Mouse (Mus musculus) kidney, adult 11 months (tissue): ENCODE results near the gene Acod1.

Experiments used
- DNase-seq: peaks from one replicate; pipeline ENCODE4 v3.0.0; 2022

Gene Acod1

DNA sequence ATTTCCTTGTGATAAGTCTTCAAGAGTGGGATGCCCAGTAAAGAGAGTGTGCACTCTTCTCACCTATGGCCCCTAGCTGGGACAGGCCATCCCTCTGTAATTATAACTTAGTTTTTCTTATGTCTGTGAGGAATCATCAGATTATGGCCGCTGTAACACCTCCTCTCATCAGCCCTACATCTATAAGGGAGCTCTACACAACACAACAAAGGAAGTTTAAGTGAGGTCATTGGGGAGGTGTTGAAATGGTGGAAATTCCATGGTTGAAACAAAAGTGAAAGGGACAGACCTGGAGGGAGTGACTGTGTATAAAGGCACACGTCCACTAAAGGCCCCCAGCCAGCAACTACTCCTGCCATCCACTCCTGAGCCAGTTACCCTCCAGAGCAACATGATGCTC is at the start of gene Acod1:
Gene Acod1 (plus strand): TSS at position 301 of the 400 bp plus-strand sequence.
- DNase-seq: no peak

- no peak for DNase-seq
These were observed 39.0 kb upstream of the Acod1 start for GRCm38 (mm10) chr14:103007737-103008136.

- DNase-seq: no peak
These were observed 35.0 kb upstream of the Acod1 start for GRCm38 (mm10) chr14:103011782-103012181.

DNA sequence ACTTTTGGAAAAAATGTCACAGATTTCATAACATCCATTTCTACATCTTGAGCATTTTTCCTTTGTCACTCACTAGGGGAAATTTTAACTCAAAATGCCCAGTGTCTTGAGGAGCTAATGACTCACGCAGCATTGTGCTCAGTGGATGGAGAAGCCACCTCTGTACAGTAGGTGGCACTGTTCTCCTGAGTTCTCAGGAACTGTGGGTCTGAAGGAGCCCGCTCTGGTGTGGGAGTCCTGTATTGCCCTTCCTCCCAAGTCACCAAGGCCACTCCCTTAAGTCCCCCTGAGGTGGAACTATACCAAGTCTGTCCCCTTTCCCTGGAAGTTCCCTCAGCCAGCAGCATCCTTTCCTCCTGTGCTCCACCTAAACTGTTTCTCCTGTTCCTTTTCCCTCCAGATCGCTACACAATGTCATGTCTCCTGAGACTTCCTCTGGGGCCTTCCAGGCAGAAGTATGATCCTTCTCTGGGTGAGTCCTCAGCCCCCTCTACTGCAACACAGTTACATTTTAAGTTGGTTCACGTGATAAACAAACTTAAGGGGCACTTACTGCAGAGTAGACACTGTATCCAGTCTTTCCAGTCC is 34.1 kb upstream of the Acod1 start:
- peak; percentile 34 for DNase-seq

DNA sequence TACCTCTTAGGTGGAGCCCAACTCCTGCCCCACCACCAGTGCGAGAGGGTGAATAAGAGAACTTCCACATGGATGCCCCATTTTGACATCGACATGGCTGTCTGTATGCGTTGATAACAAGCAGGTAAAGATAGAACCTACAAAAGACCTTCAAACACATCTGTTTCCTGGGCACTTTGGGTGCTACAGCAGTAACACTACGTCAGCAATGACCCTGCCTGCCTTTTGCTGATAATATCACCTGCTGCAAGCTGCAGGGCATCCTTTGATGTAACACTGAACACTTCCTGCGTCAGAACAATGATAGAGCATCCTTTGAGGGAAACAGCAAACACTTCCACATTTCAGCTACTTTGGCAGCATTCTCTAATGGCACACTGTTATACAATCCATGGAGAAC is 29.8 kb upstream of the Acod1 start:
- no peak for DNase-seq

DNA sequence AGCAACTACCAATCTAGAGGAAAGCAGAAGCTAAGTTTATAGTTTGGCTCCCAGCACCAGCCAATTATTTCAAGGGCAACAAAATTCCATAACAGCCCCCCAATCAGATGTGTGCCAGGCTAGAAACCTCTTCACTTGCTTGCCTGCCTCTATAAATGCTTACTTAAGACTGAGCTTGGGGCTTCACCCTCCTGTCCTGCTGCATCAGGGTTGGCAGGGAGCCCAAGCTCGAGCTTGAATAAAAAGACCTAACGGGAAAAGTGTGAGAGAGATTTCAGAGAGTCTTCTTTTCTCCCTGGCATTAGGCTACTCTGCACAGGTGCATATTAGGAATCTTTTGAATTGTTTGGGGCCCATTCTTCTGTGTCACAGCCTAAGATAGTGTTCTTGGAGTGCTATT is 26.7 kb upstream of the Acod1 start:
- DNase-seq: no peak

DNA sequence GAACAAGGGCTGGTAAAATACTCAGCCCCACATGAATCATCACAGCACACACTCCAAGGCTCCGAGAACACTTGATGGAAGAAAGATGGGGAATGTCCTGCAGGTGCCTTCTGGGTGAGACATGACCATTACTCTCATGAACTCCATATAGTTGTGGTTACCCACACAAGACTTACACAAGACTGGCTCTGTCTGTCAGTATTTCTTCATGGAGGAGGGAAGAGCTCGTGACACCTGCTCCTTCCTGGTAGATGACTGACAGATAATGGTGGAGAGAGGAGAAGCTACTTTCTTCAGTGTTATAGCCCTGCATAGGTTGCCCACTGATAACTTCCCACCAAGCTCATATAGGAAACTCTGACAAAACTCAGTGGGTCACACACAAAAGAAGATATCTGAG is 17.6 kb upstream of the Acod1 start:
- DNase-seq: no peak

- DNase-seq: peak; percentile 16
These were observed 13.4 kb upstream of the Acod1 start for GRCm38 (mm10) chr14:103033271-103033823.

DNA sequence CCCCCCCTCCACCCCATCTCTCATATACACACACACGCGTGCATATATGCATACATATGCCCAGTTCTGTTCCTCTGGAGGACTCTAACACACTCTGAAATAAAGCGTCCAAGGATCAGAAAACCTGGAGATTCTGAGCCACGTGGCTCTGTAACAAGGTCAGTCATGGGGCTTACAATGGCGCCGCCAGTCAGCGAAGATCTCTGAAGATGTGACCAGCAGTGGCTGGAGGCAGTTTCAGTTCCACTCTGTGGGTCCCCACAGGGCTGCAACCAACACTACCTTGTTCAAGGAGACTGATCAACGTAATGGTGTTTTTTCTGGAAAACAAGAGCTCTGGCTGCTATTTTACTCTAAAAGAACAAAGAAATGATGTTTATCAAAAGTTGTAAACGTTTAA is 12.7 kb upstream of the Acod1 start:
- DNase-seq: no peak

DNA sequence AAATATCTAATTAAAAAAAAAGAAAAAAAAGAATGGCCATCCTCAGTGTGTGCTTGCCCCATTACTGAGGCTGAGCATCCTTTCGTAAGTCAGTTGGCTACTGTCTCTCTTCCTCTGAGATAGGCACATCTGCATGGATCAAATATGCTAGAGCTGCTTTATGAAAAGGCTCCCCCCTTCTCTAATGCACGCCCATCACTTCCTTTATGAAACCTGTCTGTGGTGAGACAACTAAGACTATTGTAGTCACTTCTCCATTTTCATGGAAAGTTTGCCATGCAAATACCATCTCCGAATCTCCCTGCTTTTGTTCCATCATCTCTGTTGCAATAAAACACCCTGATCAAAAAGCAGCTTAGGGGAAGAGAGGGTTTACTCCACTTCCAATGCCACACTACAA is 9.8 kb upstream of the Acod1 start:
- no peak for DNase-seq

DNA sequence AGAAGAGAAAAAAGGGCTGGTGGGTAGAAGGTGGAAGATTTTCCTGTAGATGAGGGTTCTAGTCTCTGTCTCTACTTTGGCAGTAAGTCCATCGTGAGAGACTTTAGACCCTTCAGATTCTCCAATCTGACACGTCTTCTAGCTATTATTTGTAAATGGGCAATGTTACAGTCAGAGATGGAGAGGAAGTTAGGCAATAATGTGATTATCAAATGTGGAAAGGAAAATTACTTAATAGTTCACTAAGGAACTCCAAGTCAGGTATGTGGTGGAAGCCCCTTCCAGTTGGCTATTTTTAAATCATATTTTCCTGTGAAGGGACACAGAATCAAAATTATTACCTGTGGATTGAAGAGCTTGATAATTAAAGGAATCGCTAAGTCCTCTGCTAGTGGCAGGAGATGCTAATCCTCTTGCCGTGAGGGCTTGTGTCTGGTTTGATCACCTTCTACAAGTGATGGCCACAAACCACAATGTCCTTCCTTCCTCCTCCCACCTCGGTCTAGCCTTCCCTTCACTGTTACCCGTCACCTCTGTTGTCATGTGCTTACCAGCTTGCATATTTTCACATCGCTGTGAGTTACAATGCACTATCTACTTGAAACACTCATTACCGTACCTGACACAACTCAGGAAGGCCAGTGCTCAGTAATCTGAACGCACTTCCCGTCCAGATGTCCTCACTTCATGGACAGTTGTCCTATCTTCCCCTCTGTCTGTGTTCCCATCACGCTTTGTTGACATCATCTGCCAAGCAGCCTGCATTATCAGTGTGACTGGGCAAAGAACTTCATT is 1.7 kb downstream of the Acod1 start:
- no peak for DNase-seq

GRCm38 (mm10) chr14:103051159-103051769 is 4.5 kb downstream of the Acod1 start:
- DNase-seq: peak; percentile 70

DNA sequence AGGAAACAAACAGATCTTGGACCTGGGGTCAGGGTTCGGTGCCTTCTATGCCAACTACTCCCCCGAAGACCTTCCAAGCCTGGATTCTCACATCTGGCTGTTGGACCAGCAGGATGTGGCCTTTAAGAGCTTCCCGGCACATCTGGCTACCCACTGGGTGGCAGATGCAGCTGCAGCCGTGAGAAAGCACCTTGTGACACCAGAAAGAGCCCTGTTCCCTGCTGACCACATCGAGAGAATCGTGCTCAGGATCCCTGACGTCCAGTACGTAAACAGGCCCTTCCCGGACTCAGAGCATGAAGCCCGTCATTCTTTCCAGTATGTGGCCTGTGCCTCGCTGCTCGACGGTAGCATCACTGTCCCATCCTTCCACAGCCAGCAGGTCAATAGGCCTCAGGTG is 8.0 kb downstream of the Acod1 start:
- no peak for DNase-seq

GRCm38 (mm10) chr14:103056601-103057000 is 9.8 kb downstream of the Acod1 start:
- DNase-seq: no peak

DNA sequence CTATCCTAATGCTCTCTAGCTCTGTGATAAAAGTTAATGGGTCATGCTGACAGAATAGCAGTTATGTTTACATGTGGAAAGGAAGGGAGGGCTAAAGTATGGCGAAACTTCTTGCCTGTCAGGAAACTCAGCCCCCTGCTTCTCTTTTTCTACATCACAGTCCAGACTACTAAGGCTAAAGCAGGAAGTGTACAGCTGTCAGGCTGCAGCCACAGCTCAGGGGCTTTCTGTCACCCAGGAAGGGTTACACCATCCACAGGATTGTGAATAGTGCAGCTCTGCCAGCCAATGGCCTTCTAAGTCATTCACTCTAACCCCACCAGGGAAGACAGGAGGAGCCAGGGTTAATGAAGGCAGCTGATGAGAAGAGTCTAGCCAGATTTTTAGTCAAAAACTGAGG is 12.2 kb downstream of the Acod1 start:
- DNase-seq: no peak

DNA sequence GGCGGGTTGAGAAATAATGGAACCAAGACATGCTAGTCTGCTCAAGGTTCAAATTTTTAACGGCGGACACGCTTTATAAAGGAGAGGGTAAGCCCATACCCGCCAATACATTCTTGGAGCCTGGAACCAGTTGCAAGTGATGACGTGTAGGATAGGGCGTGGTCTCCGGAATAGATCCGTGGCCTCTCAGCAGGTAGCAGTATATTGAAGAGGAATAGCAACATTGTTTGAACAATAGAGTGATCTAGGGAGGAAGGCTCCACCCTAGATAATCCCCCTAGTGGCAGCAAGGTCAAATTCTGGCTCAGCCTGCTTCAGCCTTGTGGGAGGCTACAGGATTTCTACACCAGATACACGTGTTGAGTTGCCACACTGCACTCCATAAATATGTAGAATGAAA is 12.7 kb downstream of the Acod1 start:
- DNase-seq: no peak

GRCm38 (mm10) chr14:103065294-103066167 is 18.8 kb downstream of the Acod1 start:
- peak; percentile 61 for DNase-seq

- DNase-seq: no peak
These were observed 22.7 kb downstream of the Acod1 start for GRCm38 (mm10) chr14:103069465-103069863.

- DNase-seq: peak; percentile 95
These were observed 23.3 kb downstream of the Acod1 start, which contains the start of gene Cln5 for GRCm38 (mm10) chr14:103069864-103070611. Gene Cln5 (plus strand): TSS chr14:103070216.

DNA sequence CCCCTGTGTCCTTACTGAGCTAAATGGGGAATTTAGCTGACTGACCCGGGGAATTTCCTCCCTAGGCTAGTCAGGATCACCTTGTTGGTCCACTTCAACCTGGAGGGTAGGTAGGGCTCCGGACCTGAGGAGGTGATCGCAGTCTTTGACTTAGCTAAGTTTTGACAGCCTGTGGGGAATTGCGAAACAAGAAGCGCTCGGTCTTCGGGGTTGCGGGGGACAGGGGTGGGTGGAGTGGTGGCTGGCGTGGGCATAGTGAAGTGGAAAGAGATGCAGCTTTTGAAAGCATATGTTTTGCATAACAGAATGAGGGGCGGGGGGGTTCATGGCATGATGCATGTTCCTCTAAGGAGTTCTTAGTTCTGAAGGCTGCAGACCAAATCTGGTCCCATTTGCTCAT is 24.0 kb downstream of the Acod1 start:
- no peak for DNase-seq

DNA sequence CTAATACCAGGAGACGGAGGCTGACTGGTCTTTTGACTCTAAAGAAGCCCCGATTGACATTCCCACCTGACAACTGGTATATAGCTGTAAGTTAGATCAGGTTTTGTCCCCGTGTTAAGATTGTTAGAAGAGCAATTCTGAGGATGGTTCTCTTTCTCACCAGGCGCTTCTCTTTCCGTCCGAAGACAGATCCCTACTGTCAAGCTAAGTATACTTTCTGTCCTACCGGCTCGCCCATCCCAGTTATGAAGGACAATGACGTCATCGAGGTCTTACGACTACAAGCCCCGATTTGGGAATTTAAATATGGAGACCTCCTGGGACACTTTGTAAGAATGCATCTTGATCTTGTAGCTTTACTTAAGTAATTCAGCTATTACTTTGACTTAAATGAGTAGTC is 24.7 kb downstream of the Acod1 start:
- no peak for DNase-seq

DNA sequence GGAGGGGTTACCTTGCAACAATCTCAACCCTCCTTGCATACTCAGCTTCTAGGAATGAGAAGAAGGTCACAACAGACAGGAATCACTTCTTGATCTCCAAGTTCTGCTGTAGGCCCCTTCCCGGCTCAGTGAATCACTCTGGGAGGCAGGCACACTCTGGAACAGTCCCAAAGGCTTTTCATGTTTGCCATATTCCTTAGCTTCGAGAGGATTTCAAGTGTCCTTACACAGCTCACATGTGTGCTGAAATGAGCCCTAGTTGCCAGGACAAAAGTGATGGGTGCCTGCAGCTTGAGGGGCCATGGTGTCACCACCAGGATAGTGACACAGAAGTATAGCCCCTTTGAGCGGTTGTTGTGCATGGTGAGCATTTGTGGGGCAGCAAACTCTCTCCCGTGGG is 26.0 kb downstream of the Acod1 start:
- no peak for DNase-seq
